Mouse (Mus musculus): ENCODE results near the gene Hnf4a.

- no peak for TF ChIP-seq CTCF (IDR thresholded peaks at IDR 0.05; ENCODE audit: low read depth)
- no peak for TF ChIP-seq EP300 (IDR thresholded peaks at IDR 0.05; ENCODE audit: low read depth)
Measured at GRCm38 (mm10) chr2:163538410-163538809, 31.8 kb downstream of the Hnf4a start.
